Mouse (Mus musculus): Measurements from ENCODE around the gene Gm26602.

- TF ChIP-seq CTCF (IDR thresholded peaks at IDR 0.05; ENCODE audit: low read depth) (no peak), EP300 (optimal IDR thresholded peaks at IDR 0.05) (no peak)
Observed at GRCm38 (mm10) chr10:79886054-79886453, 24.6 kb upstream of the Gm26602 start, which contains the start of gene Elane.
